Mouse (Mus musculus) myocyte (in vitro differentiated cells): ENCODE measurements around the gene Cyren. TPM values are rescaled to one million over a fixed set of nuclear protein-coding genes. Genes with fewer than 3 reads are reported as not detected.

Experiments
- H3K27me3 ChIP-seq: one replicate; pipeline ENCODE4 v1.6.1; 2011; ENCODE audit not compliant: control insufficient read depth, insufficient read depth, insufficient read length
- H3K36me3 ChIP-seq: one replicate; pipeline ENCODE4 v1.6.1; 2011; ENCODE audit not compliant: control insufficient read depth, insufficient read depth
- H3K4me2 ChIP-seq: one replicate; pipeline ENCODE4 v1.6.1; 2011; ENCODE audit warnings: low read depth, control low read depth
- H3K4me3 ChIP-seq: one replicate; pipeline ENCODE4 v1.5.1; 2011; ENCODE audit warnings: mild to moderate bottlenecking, control low read depth, moderate library complexity
- H3K79me2 ChIP-seq: one replicate; pipeline ENCODE4 v1.6.1; 2011; ENCODE audit not compliant: control insufficient read depth, insufficient read depth
- H3ac ChIP-seq: one replicate; pipeline ENCODE4 v1.6.1; 2011; ENCODE audit not compliant: control insufficient read depth, insufficient read length
- CEBPB ChIP-seq: IDR thresholded peaks from 2 replicates; pipeline ENCODE4 v1.6.1; 2011; ENCODE audit warnings: mild to moderate bottlenecking, moderate library complexity; ENCODE audit not compliant: poor library complexity, insufficient read depth, severe bottlenecking
- E2F4 ChIP-seq: IDR thresholded peaks from one replicate; pipeline ENCODE4 v1.6.1; 2011; ENCODE audit warnings: mild to moderate bottlenecking, control low read depth, moderate library complexity; ENCODE audit not compliant: insufficient read depth
- MAX ChIP-seq: IDR thresholded peaks from one replicate; pipeline ENCODE4 v1.6.1; 2011; ENCODE audit warnings: low read depth, mild to moderate bottlenecking, control low read depth
- MYOD1 ChIP-seq, 3 experiments: IDR thresholded peaks; one replicate each; pipeline ENCODE4 v1.6.1; 2011; ENCODE audit warnings: control low read depth in 2 of 3, low read depth in 2 of 3, mild to moderate bottlenecking in 2 of 3, moderate library complexity in 1 of 3; ENCODE audit not compliant: insufficient read length in 2 of 3, control insufficient read depth in 1 of 3
- MYOG ChIP-seq, 3 experiments: IDR thresholded peaks; one replicate each; pipeline ENCODE4 v1.6.1; 2011; ENCODE audit warnings: control low read depth in 2 of 3, low read depth in 2 of 3, mild to moderate bottlenecking in 2 of 3; ENCODE audit not compliant: insufficient read length in 2 of 3, control insufficient read depth in 1 of 3, insufficient read depth in 1 of 3
- POLR2A ChIP-seq: IDR thresholded peaks from one replicate; pipeline ENCODE4 v1.6.1; 2011; ENCODE audit warnings: low read depth, mild to moderate bottlenecking, control low read depth, moderate library complexity; ENCODE audit not compliant: insufficient read length
- POLR2AphosphoS2 ChIP-seq: IDR thresholded peaks from one replicate; pipeline ENCODE4 v1.6.1; 2011; ENCODE audit warnings: low read depth, control low read depth; ENCODE audit not compliant: insufficient read length
- REST ChIP-seq: IDR thresholded peaks from one replicate; pipeline ENCODE4 v1.6.1; 2011; ENCODE audit warnings: mild to moderate bottlenecking, control low read depth, moderate library complexity; ENCODE audit not compliant: insufficient read depth, insufficient read length
- SRF ChIP-seq: IDR thresholded peaks from one replicate; pipeline ENCODE4 v1.6.1; 2011; ENCODE audit warnings: low read depth; ENCODE audit not compliant: control insufficient read depth, insufficient read length
- TCF12 ChIP-seq: IDR thresholded peaks from one replicate; pipeline ENCODE4 v1.6.1; 2011; ENCODE audit warnings: mild to moderate bottlenecking, control low read depth; ENCODE audit not compliant: poor library complexity, insufficient read depth, severe bottlenecking
- TCF3 ChIP-seq: IDR thresholded peaks from one replicate; pipeline ENCODE4 v1.6.1; 2011; ENCODE audit warnings: low read depth, control low read depth; ENCODE audit not compliant: insufficient read length
- USF1 ChIP-seq: IDR thresholded peaks from one replicate; pipeline ENCODE4 v1.6.1; 2011; ENCODE audit warnings: low read depth, mild to moderate bottlenecking, control low read depth, moderate library complexity
- polyA plus RNA-seq: library from polyadenylated mRNA; unstranded; fragments of >200 nt; fragmentation: generic; extraction: Trizol; gene quantifications from one replicate; pipeline ENCODE4 v1.2.1, GENCODE M21; 2012; ENCODE audit warnings: missing spikeins

The Cyren gene
- polyA plus RNA-seq, 1 experiment, result 8.0 TPM

- no peak overlapping the region for H3ac ChIP-seq
- H3K36me3 ChIP-seq, result peaks cover under 1% of the 10 kb centered on the region
- no peak overlapping the region for H3K4me3 ChIP-seq
- no peaks in the 10 kb centered on the region for H3K27me3 ChIP-seq
- no peaks in the 10 kb centered on the region for H3K79me2 ChIP-seq
- TF ChIP-seq TCF12, result no peak
- TF ChIP-seq E2F4, result no peak
- TF ChIP-seq MYOD1 (IDR thresholded peaks at IDR 0.05; ENCODE audit: control insufficient read depth in 1 of 3, insufficient read length in 2 of 3, low read depth in 2 of 3), result no peak
- TF ChIP-seq REST, result no peak
- TF ChIP-seq MAX, result no peak
- no peak for TF ChIP-seq MYOG (IDR thresholded peaks at IDR 0.05; ENCODE audit: control insufficient read depth in 1 of 3, insufficient read depth in 1 of 3, insufficient read length in 2 of 3, low read depth in 2 of 3)
- TF ChIP-seq SRF, result no peak
- no peak for TF ChIP-seq POLR2A
- TF ChIP-seq USF1, result no peak
- no peak for TF ChIP-seq POLR2AphosphoS2
- TF ChIP-seq CEBPB, result no peak
- H3K4me2 ChIP-seq, result peak overlapping the region; percentile 30
Measured at GRCm38 (mm10) chr6:34867995-34868350, 9.9 kb downstream of the Cyren start.

GRCm38 (mm10) chr6:34867301-34867994 is 10.4 kb downstream of the Cyren start:
- peak overlapping the region; percentile 7 for H3K4me3 ChIP-seq

GRCm38 (mm10) chr6:34866786-34867185 is 11.1 kb downstream of the Cyren start:
- Histone ChIP-seq H3K4me3 (peak overlapping the region; percentile 7), H3K79me2 (no peaks in the 10 kb centered on the region), H3K27me3 (no peaks in the 10 kb centered on the region), H3K4me2 (peak overlapping the region; percentile 47), H3K36me3 (no peaks in the 10 kb centered on the region), H3ac (no peak overlapping the region)
- TF ChIP-seq MYOD1 (IDR thresholded peaks at IDR 0.05; ENCODE audit: control insufficient read depth in 1 of 3, insufficient read length in 2 of 3, low read depth in 2 of 3), result peak in 1 of 3 experiments; percentile 52
- no peak for TF ChIP-seq SRF
- TF ChIP-seq MYOG (IDR thresholded peaks at IDR 0.05; ENCODE audit: control insufficient read depth in 1 of 3, insufficient read depth in 1 of 3, insufficient read length in 2 of 3, low read depth in 2 of 3), result peak in 2 of 3 experiments; percentile 17 to 23

More at GRCm38 (mm10) chr6:34867301-34867994, 10.4 kb downstream of the Cyren start:
- Histone ChIP-seq H3K4me2 (peak overlapping the region; percentile 47), H3K79me2 (no peaks in the 10 kb centered on the region), H3K36me3 (no peaks in the 10 kb centered on the region), H3K27me3 (no peaks in the 10 kb centered on the region), H3ac (no peak overlapping the region)
- TF ChIP-seq TCF12, result no peak
- no peak for TF ChIP-seq MYOD1 (IDR thresholded peaks at IDR 0.05; ENCODE audit: control insufficient read depth in 1 of 3, insufficient read length in 2 of 3, low read depth in 2 of 3)
- no peak for TF ChIP-seq E2F4
- no peak for TF ChIP-seq CEBPB
- no peak for TF ChIP-seq MYOG (IDR thresholded peaks at IDR 0.05; ENCODE audit: control insufficient read depth in 1 of 3, insufficient read depth in 1 of 3, insufficient read length in 2 of 3, low read depth in 2 of 3)
- no peak for TF ChIP-seq TCF3
- TF ChIP-seq MAX, result no peak
- TF ChIP-seq POLR2AphosphoS2, result no peak
- TF ChIP-seq SRF, result no peak
- TF ChIP-seq USF1, result no peak
- no peak for TF ChIP-seq REST
- no peak for TF ChIP-seq POLR2A

GRCm38 (mm10) chr6:34865711-34866593 is 11.9 kb downstream of the Cyren start:
- Histone ChIP-seq H3K27me3 (no peaks in the 10 kb centered on the region), H3K79me2 (no peaks in the 10 kb centered on the region), H3ac (no peak overlapping the region), H3K36me3 (no peaks in the 10 kb centered on the region), H3K4me3 (no peak overlapping the region), H3K4me2 (peak overlapping the region; percentile 47)
- TF ChIP-seq TCF12 (no peak), SRF (no peak), MYOD1 (IDR thresholded peaks at IDR 0.05; ENCODE audit: control insufficient read depth in 1 of 3, insufficient read length in 2 of 3, low read depth in 2 of 3) (no peak), REST (no peak), MAX (no peak), MYOG (IDR thresholded peaks at IDR 0.05; ENCODE audit: control insufficient read depth in 1 of 3, insufficient read depth in 1 of 3, insufficient read length in 2 of 3, low read depth in 2 of 3) (peak in 1 of 3 experiments; percentile 28), E2F4 (no peak), POLR2A (no peak), TCF3 (no peak), USF1 (no peak), CEBPB (peak; percentile 23; the same call in 1 of the 2 replicates), POLR2AphosphoS2 (no peak)
